Mouse (Mus musculus): ENCODE results near the gene Pkdcc.

Gene Pkdcc

GRCm38 (mm10) chr17:83214674-83215528 lies at the start of gene Pkdcc:
TSS of gene Pkdcc (plus strand) at chr17:83215292.
- no peak for TF ChIP-seq GATA4 (IDR thresholded peaks at IDR 0.05; ENCODE audit: insufficient replicate concordance, low read length)

- no peak for TF ChIP-seq GATA4 (IDR thresholded peaks at IDR 0.05; ENCODE audit: insufficient replicate concordance, low read length)
Observed at GRCm38 (mm10) chr17:83166195-83166594, 48.9 kb upstream of the Pkdcc start.

GRCm38 (mm10) chr17:83176146-83176545 lies 38.9 kb upstream of the Pkdcc start:
- TF ChIP-seq GATA4 (IDR thresholded peaks at IDR 0.05; ENCODE audit: insufficient replicate concordance, low read length) = no peak

GRCm38 (mm10) chr17:83178483-83179150 lies 36.5 kb upstream of the Pkdcc start:
- TF ChIP-seq GATA4 (IDR thresholded peaks at IDR 0.05; ENCODE audit: insufficient replicate concordance, low read length) = no peak

- TF ChIP-seq GATA4 (IDR thresholded peaks at IDR 0.05; ENCODE audit: insufficient replicate concordance, low read length) = no peak
Observed at GRCm38 (mm10) chr17:83179151-83179531, 36.0 kb upstream of the Pkdcc start.

GRCm38 (mm10) chr17:83179569-83179968 lies 35.5 kb upstream of the Pkdcc start:
- no peak for TF ChIP-seq GATA4 (IDR thresholded peaks at IDR 0.05; ENCODE audit: insufficient replicate concordance, low read length)

- no peak for TF ChIP-seq GATA4 (IDR thresholded peaks at IDR 0.05; ENCODE audit: insufficient replicate concordance, low read length)
Observed at GRCm38 (mm10) chr17:83181086-83181485, 34.0 kb upstream of the Pkdcc start.

- no peak for TF ChIP-seq GATA4 (IDR thresholded peaks at IDR 0.05; ENCODE audit: insufficient replicate concordance, low read length)
Observed at GRCm38 (mm10) chr17:83181592-83181991, 33.5 kb upstream of the Pkdcc start.

GRCm38 (mm10) chr17:83182061-83182664 lies 32.9 kb upstream of the Pkdcc start:
- TF ChIP-seq GATA4 (IDR thresholded peaks at IDR 0.05; ENCODE audit: insufficient replicate concordance, low read length) = no peak

- TF ChIP-seq GATA4 (IDR thresholded peaks at IDR 0.05; ENCODE audit: insufficient replicate concordance, low read length) = no peak
Observed at GRCm38 (mm10) chr17:83182780-83183179, 32.3 kb upstream of the Pkdcc start.

- no peak for TF ChIP-seq GATA4 (IDR thresholded peaks at IDR 0.05; ENCODE audit: insufficient replicate concordance, low read length)
Observed at GRCm38 (mm10) chr17:83187751-83188565, 27.1 kb upstream of the Pkdcc start.

GRCm38 (mm10) chr17:83190810-83191209 lies 24.3 kb upstream of the Pkdcc start:
- TF ChIP-seq GATA4 (IDR thresholded peaks at IDR 0.05; ENCODE audit: insufficient replicate concordance, low read length) = no peak

- TF ChIP-seq GATA4 (IDR thresholded peaks at IDR 0.05; ENCODE audit: insufficient replicate concordance, low read length) = no peak
Observed at GRCm38 (mm10) chr17:83194491-83194890, 20.6 kb upstream of the Pkdcc start.

GRCm38 (mm10) chr17:83197361-83197923 lies 17.6 kb upstream of the Pkdcc start:
- TF ChIP-seq GATA4 (IDR thresholded peaks at IDR 0.05; ENCODE audit: insufficient replicate concordance, low read length) = peak; percentile 36; the same call in 1 of the 2 replicates

- no peak for TF ChIP-seq GATA4 (IDR thresholded peaks at IDR 0.05; ENCODE audit: insufficient replicate concordance, low read length)
Observed at GRCm38 (mm10) chr17:83200469-83200868, 14.6 kb upstream of the Pkdcc start.

Data from liver, adult (tissue).